Mouse (Mus musculus) intestine, embryonic 16.5 days (tissue): ENCODE measurements around the gene Mpg. TPM values are rescaled to one million over a fixed set of nuclear protein-coding genes. Genes with fewer than 3 reads are reported as not detected.

ENCODE experiments used
- ATAC-seq: fragments of 200-750 bp; cut with Nextera tagmentation; 2 replicates; pipeline ENCODE4 v1.8.0; 2017; ENCODE audit warnings: moderate TSS enrichment, moderate library complexity
- H3K27ac ChIP-seq: fragments of 300-500 bp; sonication (generic); 2 replicates; pipeline ENCODE4 v1.5.1; 2014; ENCODE audit warnings: mild to moderate bottlenecking, low read length
- H3K27me3 ChIP-seq: fragments of 300-500 bp; sonication (generic); replicated peaks from 2 replicates; pipeline ENCODE4 v1.6.1; 2014; ENCODE audit warnings: low read length, control low read depth, mixed read lengths; ENCODE audit not compliant: control insufficient read depth, insufficient read depth
- H3K36me3 ChIP-seq: fragments of 300-500 bp; sonication (generic); 2 replicates; pipeline ENCODE4 v1.6.1; 2014; ENCODE audit warnings: low read length, control low read depth; ENCODE audit not compliant: control insufficient read depth, insufficient read depth
- H3K4me1 ChIP-seq: fragments of 300-500 bp; sonication (generic); 2 replicates; pipeline ENCODE4 v1.6.1; 2014; ENCODE audit warnings: low read length, control low read depth, mixed read lengths; ENCODE audit not compliant: control insufficient read depth, insufficient read depth
- H3K4me2 ChIP-seq: fragments of 300-500 bp; sonication (generic); 2 replicates; pipeline ENCODE4 v1.6.1; 2014; ENCODE audit warnings: low read depth, low read length, control low read depth
- H3K4me3 ChIP-seq: fragments of 300-500 bp; sonication (generic); 2 replicates; pipeline ENCODE4 v1.5.1; 2014; ENCODE audit warnings: mild to moderate bottlenecking, low read length
- H3K9ac ChIP-seq: fragments of 300-500 bp; sonication (generic); 2 replicates; pipeline ENCODE4 v1.6.1; 2014; ENCODE audit warnings: low read depth, low read length
- H3K9me3 ChIP-seq: fragments of 300-500 bp; sonication (generic); 2 replicates; pipeline ENCODE4 v1.6.1; 2016; ENCODE audit warnings: low read length, control low read depth; ENCODE audit not compliant: control insufficient read depth
- WGBS: fragments of 180-500 bp; shearing (Covaris S2); extraction: QIAGEN DNeasy Blood & Tissue Kit; methylation state at CpG from one replicate; pipeline ENCODE4 v1.1.7; 2014; 5-methylcytosine and 5-hydroxymethylcytosine counted together
- polyA plus RNA-seq: library from polyadenylated mRNA; unstranded; fragments of >200 nt; fragmentation: Nextera tagmentation; extraction: Ambion mirVana; gene quantifications from 2 replicates; pipeline ENCODE4 v1.2.1, GENCODE M21; 2015

The Mpg gene
- polyA plus RNA-seq, 1 experiment from 2014 or later, result 33.8 TPM

DNA sequence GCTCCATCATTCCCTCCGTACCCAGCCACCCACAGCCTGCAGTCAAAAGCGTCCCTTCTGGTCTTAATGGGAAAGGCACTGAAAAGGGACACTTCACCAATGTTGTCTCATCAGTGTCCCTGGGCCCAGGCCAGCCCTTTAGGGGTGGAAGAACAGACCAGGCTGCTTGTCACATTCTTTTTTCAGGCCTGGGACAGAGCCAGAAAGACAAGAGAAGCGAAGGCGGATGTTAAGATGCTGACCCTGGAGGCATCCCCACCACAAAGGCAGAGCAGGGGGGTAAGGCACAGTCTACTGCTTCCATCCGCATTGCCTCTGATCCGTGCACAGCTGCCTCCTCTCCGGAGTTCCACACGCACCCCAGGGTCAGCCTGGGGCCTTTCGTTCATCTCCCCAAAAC lies 36.2 kb upstream of the Mpg start:
- Histone ChIP-seq H3K9ac (no peak overlapping the region), H3K4me2 (no peak overlapping the region), H3K4me1 (no peaks in the 10 kb centered on the region), H3K36me3 (no peaks in the 10 kb centered on the region), H3K27ac (no peak overlapping the region), H3K9me3 (no peaks in the 10 kb centered on the region), H3K4me3 (no peak overlapping the region), H3K27me3 (no peaks in the 10 kb centered on the region)
- ATAC-seq, result no peak
- 85% methylated on average over 9 of the region's 9 CpGs for WGBS

DNA sequence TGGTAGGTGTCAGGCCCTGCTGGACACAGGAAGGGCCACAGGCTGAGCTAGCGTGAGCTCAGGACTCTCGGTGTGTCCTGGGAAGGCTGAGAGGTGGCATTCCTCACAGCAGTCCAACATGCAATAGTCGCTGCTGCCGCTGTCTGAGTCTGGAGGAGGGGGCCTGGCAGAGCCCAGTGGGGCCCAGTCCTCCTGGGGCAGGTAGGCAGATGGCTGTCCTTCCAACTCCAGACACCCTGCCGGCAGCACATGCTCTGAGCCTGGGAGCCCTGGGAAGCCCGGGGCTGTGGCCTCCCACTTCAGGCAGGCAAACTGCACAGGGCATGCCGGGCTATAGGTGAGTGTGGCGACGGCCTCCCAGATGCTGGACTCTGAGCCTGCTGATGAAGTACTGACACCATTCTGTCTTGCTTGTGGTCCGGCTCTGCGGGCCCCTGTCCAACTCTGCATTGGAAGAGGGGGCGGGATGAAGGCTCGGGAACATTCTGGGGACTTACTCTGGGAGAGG lies 35.6 kb upstream of the Mpg start:
- no peak for ATAC-seq
- Histone ChIP-seq H3K27ac (no peak overlapping the region), H3K9me3 (no peaks in the 10 kb centered on the region), H3K27me3 (no peaks in the 10 kb centered on the region), H3K9ac (no peak overlapping the region), H3K4me3 (no peak overlapping the region), H3K4me2 (no peak overlapping the region), H3K36me3 (no peaks in the 10 kb centered on the region), H3K4me1 (no peaks in the 10 kb centered on the region)
- WGBS, result 75% methylated on average over 13 of the region's 13 CpGs

DNA sequence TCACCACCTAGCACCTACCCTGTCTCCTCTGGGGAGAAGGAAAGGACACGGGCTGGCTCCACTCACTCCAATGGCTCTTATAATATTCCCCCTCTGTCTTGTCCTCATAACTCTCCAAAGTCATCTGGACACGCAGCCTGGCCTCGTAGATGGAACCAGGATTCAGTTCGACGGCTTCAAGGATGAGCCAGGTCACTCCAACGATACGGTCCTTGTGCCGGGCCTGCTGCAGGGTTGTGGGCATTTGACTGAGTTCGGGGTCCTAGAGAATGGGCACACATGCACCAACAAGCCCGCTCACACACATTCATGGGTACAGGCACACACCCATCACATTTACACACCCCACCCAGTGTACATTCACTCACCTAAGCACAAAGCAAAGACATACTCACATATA lies 33.1 kb upstream of the Mpg start:
- no peak overlapping the region for H3K4me3 ChIP-seq
- 83% methylated on average over 10 of the region's 10 CpGs for WGBS

DNA sequence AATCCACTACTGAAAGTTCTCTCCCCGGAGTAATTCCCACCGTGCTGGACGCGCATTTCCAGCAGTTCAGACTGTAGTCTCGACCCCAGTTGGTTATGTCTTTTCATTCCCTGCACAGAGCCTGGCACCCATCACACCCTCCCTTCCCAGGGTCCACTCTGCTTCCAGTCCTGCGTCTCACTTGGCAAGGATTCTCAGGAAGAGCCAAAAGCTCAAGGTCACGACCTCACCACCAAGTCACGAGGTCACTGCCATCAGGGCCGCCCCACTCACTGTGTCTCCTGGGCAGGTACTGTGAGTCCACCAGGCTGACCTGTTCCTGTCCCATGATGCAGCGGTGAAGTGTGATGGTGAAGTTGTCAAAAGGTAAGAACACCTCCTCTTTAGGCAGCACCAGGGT lies 32.2 kb upstream of the Mpg start:
- no peak overlapping the region for H3K9ac ChIP-seq
- 77% methylated on average over 10 of the region's 10 CpGs for WGBS
- ATAC-seq, result no peak
- peaks cover under 1% of the 10 kb centered on the region; the same call in 1 of the 2 replicates for H3K4me1 ChIP-seq
- no peak overlapping the region for H3K27ac ChIP-seq
- no peaks in the 10 kb centered on the region for H3K27me3 ChIP-seq
- no peaks in the 10 kb centered on the region for H3K9me3 ChIP-seq
- no peak overlapping the region for H3K4me2 ChIP-seq
- H3K36me3 ChIP-seq, result no peaks in the 10 kb centered on the region
- no peak overlapping the region for H3K4me3 ChIP-seq

More for the DNA sequence above, 33.1 kb upstream of the Mpg start:
- H3K9ac ChIP-seq, result no peak overlapping the region
- no peak overlapping the region for H3K4me2 ChIP-seq
- no peaks in the 10 kb centered on the region for H3K36me3 ChIP-seq
- no peaks in the 10 kb centered on the region for H3K9me3 ChIP-seq
- no peak overlapping the region for H3K27ac ChIP-seq
- H3K4me1 ChIP-seq, result no peaks in the 10 kb centered on the region
- H3K27me3 ChIP-seq, result no peaks in the 10 kb centered on the region
- no peak for ATAC-seq

DNA sequence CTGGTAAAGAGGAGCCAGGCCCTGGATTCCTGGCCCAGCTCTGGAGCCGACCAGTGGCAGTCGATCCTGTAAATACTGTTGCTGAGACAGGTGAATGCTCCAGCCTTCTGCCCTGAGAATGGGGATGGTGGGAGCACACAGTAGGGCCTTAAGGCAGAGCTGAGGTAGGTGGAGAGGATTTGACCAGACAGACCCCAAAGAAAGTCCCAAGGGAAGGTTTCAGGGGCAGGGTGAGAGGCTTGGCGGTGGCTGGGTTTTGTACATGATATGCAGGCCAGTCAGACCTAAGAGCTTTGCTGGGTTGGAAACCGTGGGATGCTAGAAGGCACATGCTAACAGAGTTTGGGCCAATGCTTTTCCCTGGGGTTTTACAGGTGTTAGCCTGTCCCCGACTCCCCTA lies 31.7 kb upstream of the Mpg start:
- Histone ChIP-seq H3K9ac (no peak overlapping the region), H3K36me3 (no peaks in the 10 kb centered on the region), H3K4me3 (no peak overlapping the region), H3K9me3 (no peaks in the 10 kb centered on the region), H3K27ac (no peak overlapping the region), H3K27me3 (no peaks in the 10 kb centered on the region), H3K4me2 (no peak overlapping the region), H3K4me1 (peaks cover 4% of the 10 kb centered on the region; the same call in 1 of the 2 replicates)
- 79% methylated on average over 5 of the region's 5 CpGs for WGBS
- no peak for ATAC-seq

DNA sequence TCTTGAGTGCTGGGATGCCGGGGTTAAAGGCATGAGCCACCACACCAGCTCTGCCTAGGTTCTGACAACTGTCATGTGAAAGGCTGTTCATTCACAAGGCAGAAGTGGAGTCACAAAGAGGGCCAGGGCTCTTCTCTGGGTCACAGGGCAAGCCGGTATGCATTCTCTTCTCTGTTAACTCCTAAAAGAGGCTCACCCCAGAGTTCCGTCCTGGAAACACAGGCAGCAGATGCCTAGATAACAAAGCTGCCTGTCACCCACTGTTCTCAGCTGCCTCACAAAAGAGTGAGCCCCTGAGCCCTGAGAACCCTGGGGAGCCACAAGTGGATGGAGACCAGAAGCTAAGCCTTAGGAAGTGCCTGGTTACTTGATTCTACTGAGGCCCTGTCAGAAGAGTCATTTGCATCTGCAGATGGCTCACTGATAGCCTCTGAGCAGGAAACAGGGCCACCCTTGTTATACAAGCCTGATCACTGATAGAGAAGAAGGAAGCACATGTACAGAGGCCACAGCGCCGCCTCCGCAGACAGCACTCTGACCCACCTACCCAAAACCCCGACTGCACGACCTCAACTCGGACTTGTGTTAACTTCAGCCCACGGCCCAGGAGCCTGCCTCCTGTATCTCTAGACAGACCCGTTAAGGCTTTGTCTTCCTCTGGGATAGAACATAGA lies 30.3 kb upstream of the Mpg start:
- ATAC-seq, result 0 out of 2 replicates have a peak, but pooled peaks have one; percentile 27

DNA sequence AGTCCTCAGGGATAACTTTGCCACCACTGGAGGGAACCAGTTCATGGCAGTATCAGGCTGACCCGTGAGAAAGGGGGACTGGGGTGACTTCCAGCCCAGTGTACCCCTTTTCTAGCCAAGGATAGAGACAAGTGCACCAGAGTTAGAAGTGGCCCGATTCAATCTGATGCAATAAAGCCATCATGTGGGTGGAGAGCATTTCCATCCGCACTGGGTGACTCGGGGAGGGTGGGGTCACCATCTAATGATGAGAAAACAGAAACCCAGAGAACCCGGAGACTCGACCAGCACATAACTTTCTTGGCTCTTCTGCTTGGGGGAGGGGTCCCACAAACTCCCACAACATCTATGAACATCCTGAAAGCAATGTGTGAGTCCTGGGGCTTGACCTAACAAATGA lies 29.6 kb upstream of the Mpg start:
- H3K4me2 ChIP-seq, result no peak overlapping the region
- H3K4me3 ChIP-seq, result no peak overlapping the region
- H3K9ac ChIP-seq, result no peak overlapping the region
- no peaks in the 10 kb centered on the region for H3K9me3 ChIP-seq
- no peak overlapping the region for H3K27ac ChIP-seq
- H3K4me1 ChIP-seq, result peaks cover 4% of the 10 kb centered on the region; the same call in 1 of the 2 replicates
- H3K36me3 ChIP-seq, result no peaks in the 10 kb centered on the region
- 54% methylated on average over 6 of the region's 6 CpGs for WGBS
- H3K27me3 ChIP-seq, result no peaks in the 10 kb centered on the region
- ATAC-seq, result no peak

More for the DNA sequence above, 30.3 kb upstream of the Mpg start:
- Histone ChIP-seq H3K27me3 (no peaks in the 10 kb centered on the region), H3K27ac (no peak overlapping the region), H3K36me3 (no peaks in the 10 kb centered on the region), H3K9ac (no peak overlapping the region), H3K4me1 (peaks cover 4% of the 10 kb centered on the region; the same call in 1 of the 2 replicates), H3K4me3 (no peak overlapping the region), H3K4me2 (no peak overlapping the region), H3K9me3 (no peaks in the 10 kb centered on the region)
- WGBS, result 31% methylated on average over 11 of the region's 11 CpGs

DNA sequence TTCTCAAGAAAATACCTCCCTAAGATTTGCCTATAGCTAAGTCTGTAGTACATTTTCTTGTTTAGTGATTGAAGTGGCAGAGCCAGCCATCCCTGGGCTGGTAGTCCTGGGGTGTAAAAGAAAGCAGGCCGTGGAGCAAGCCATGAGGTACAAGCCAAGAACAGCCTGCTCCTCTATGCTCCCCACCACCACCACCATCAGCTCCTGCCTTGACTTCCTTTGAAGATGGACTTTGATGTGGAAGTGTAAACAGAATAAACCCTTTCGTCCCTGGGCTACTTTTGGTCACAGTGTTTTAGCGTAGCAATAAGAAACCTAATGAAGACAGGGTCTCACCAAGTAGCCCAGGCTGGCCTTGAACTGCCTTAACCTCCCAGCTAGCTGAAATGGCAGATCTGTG lies 28.5 kb upstream of the Mpg start:
- no peaks in the 10 kb centered on the region for H3K36me3 ChIP-seq
- H3K4me3 ChIP-seq, result no peak overlapping the region
- no peak overlapping the region for H3K4me2 ChIP-seq
- ATAC-seq, result no peak
- peaks cover 4% of the 10 kb centered on the region; the same call in 1 of the 2 replicates for H3K4me1 ChIP-seq
- H3K27me3 ChIP-seq, result no peaks in the 10 kb centered on the region
- H3K9me3 ChIP-seq, result no peaks in the 10 kb centered on the region
- no peak overlapping the region for H3K9ac ChIP-seq
- 34% methylated on average over 3 of the region's 3 CpGs for WGBS
- no peak overlapping the region for H3K27ac ChIP-seq

DNA sequence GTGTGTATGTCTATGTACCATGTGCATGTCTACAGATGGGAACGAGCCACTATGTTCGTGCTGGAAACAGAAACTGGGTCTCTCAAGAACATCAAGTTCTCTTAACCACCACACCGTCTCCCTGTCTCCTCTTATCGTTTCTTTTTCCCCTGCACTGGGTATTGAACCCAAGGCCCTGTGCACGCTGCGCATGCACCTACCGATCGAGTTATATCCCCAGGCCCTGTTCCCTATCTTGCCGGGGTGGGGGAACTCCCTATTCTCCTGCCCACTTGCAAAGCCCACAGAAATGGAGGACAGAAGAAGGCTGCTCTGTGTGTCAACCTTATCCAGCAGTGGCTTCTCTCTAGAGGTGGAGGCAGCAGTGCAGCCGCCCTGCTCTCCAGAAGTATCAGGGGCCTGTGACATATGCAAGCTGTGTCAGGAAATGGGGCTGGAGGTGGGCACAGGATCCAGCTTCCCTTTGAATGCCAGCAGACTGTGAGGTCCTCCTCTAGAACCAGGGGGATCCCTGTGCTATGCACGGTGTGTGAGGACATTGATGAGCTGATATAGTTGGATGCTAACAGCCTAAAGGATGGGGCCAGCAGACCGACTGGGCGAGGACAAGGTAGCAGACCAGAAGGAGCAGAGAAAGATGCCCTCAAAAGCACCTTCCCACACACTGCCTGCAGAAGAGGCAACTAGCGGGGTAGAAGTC lies 27.9 kb upstream of the Mpg start:
- no peak for ATAC-seq
- Histone ChIP-seq H3K4me3 (no peak overlapping the region), H3K4me1 (peaks cover 4% of the 10 kb centered on the region; the same call in 1 of the 2 replicates), H3K9ac (no peak overlapping the region), H3K27me3 (no peaks in the 10 kb centered on the region), H3K4me2 (no peak overlapping the region), H3K9me3 (no peaks in the 10 kb centered on the region), H3K27ac (no peak overlapping the region), H3K36me3 (no peaks in the 10 kb centered on the region)
- 72% methylated on average over 14 of the region's 14 CpGs for WGBS
